Mouse (Mus musculus) E14TG2a.4 (cell line): ENCODE data around the gene Slc9a6.

Experiments
- H3K27me3 ChIP-seq: 2 replicates; pipeline ENCODE4 v1.6.1; 2014; ENCODE audit warnings: low read length, control low read depth; ENCODE audit not compliant: insufficient read depth
- H3K36me3 ChIP-seq: 2 replicates; pipeline ENCODE4 v1.6.1; 2014; ENCODE audit warnings: low read length, control low read depth; ENCODE audit not compliant: insufficient read depth
- H3K4me1 ChIP-seq: replicated peaks from 2 replicates; pipeline ENCODE4 v1.6.1; 2014; ENCODE audit warnings: low read depth, low read length, control low read depth
- H3K4me3 ChIP-seq: replicated peaks from 2 replicates; pipeline ENCODE4 v1.5.1; 2014; ENCODE audit warnings: mild to moderate bottlenecking, low read length
- H3K9me3 ChIP-seq: 2 replicates; pipeline ENCODE4 v1.6.1; 2014; ENCODE audit warnings: low read length, control low read depth
- CTCF ChIP-seq: conservative IDR thresholded peaks from 2 replicates; pipeline ENCODE4 v1.5.1; 2014; ENCODE audit warnings: low read length
- NANOG ChIP-seq: IDR thresholded peaks from 2 replicates; pipeline ENCODE4 v1.6.1; 2014; ENCODE audit warnings: borderline replicate concordance, low read length, mixed read lengths
- POU5F1 ChIP-seq: IDR thresholded peaks from 2 replicates; pipeline ENCODE4 v1.6.1; 2014; ENCODE audit warnings: low read length, borderline replicate concordance

Gene Slc9a6

GRCm38 (mm10) chrX:56677736-56678135 lies 68.2 kb downstream of the Slc9a6 start:
- TF ChIP-seq NANOG, result no peak
- no peak for TF ChIP-seq POU5F1
- TF ChIP-seq CTCF, result no peak
- H3K27me3 ChIP-seq, result no peaks in the 10 kb centered on the region
- no peaks in the 10 kb centered on the region for H3K4me1 ChIP-seq
- no peak overlapping the region for H3K4me3 ChIP-seq
- H3K9me3 ChIP-seq, result no peaks in the 10 kb centered on the region
- no peaks in the 10 kb centered on the region for H3K36me3 ChIP-seq

- no peak overlapping the region for H3K4me3 ChIP-seq
- H3K36me3 ChIP-seq, result no peaks in the 10 kb centered on the region
- H3K9me3 ChIP-seq, result no peaks in the 10 kb centered on the region
- no peaks in the 10 kb centered on the region for H3K27me3 ChIP-seq
- no peak for TF ChIP-seq CTCF
- no peak for TF ChIP-seq POU5F1
- no peak for TF ChIP-seq NANOG
- no peaks in the 10 kb centered on the region for H3K4me1 ChIP-seq
Measured at GRCm38 (mm10) chrX:56679066-56679465, 69.5 kb downstream of the Slc9a6 start.

- Histone ChIP-seq H3K4me1 (no peaks in the 10 kb centered on the region), H3K36me3 (no peaks in the 10 kb centered on the region), H3K27me3 (no peaks in the 10 kb centered on the region), H3K4me3 (no peak overlapping the region), H3K9me3 (no peaks in the 10 kb centered on the region)
- no peak for TF ChIP-seq POU5F1
- TF ChIP-seq NANOG, result no peak
- no peak for TF ChIP-seq CTCF
Measured at GRCm38 (mm10) chrX:56682156-56682720, 72.7 kb downstream of the Slc9a6 start.

GRCm38 (mm10) chrX:56683521-56683920 lies 74.0 kb downstream of the Slc9a6 start:
- Histone ChIP-seq H3K27me3 (no peaks in the 10 kb centered on the region), H3K9me3 (no peaks in the 10 kb centered on the region), H3K4me3 (no peak overlapping the region), H3K4me1 (no peaks in the 10 kb centered on the region), H3K36me3 (no peaks in the 10 kb centered on the region)
- TF ChIP-seq POU5F1, result no peak
- TF ChIP-seq NANOG, result no peak
- no peak for TF ChIP-seq CTCF

- no peaks in the 10 kb centered on the region for H3K36me3 ChIP-seq
- H3K27me3 ChIP-seq, result no peaks in the 10 kb centered on the region
- no peak overlapping the region for H3K4me3 ChIP-seq
- H3K9me3 ChIP-seq, result no peaks in the 10 kb centered on the region
- TF ChIP-seq POU5F1, result no peak
- TF ChIP-seq CTCF, result no peak
- no peak for TF ChIP-seq NANOG
- H3K4me1 ChIP-seq, result no peaks in the 10 kb centered on the region
Measured at GRCm38 (mm10) chrX:56692554-56692953, 83.0 kb downstream of the Slc9a6 start.

GRCm38 (mm10) chrX:56694539-56694938 lies 85.0 kb downstream of the Slc9a6 start:
- H3K27me3 ChIP-seq, result no peaks in the 10 kb centered on the region
- H3K36me3 ChIP-seq, result no peaks in the 10 kb centered on the region
- no peak overlapping the region for H3K4me3 ChIP-seq
- no peaks in the 10 kb centered on the region for H3K9me3 ChIP-seq
- TF ChIP-seq NANOG, result no peak
- TF ChIP-seq CTCF, result no peak
- TF ChIP-seq POU5F1, result no peak
- H3K4me1 ChIP-seq, result no peaks in the 10 kb centered on the region

GRCm38 (mm10) chrX:56697199-56697780 lies 87.7 kb downstream of the Slc9a6 start:
- H3K27me3 ChIP-seq, result no peaks in the 10 kb centered on the region
- H3K36me3 ChIP-seq, result no peaks in the 10 kb centered on the region
- TF ChIP-seq NANOG (no peak), CTCF (no peak), POU5F1 (no peak)

GRCm38 (mm10) chrX:56697886-56698285 lies 88.3 kb downstream of the Slc9a6 start:
- Histone ChIP-seq H3K27me3 (no peaks in the 10 kb centered on the region), H3K36me3 (no peaks in the 10 kb centered on the region), H3K4me1 (no peaks in the 10 kb centered on the region), H3K9me3 (no peaks in the 10 kb centered on the region), H3K4me3 (no peak overlapping the region)
- TF ChIP-seq CTCF (no peak), NANOG (no peak), POU5F1 (no peak)

More at GRCm38 (mm10) chrX:56697199-56697780, 87.7 kb downstream of the Slc9a6 start:
- no peaks in the 10 kb centered on the region for H3K9me3 ChIP-seq
- no peaks in the 10 kb centered on the region for H3K4me1 ChIP-seq
- no peak overlapping the region for H3K4me3 ChIP-seq

- H3K9me3 ChIP-seq, result no peaks in the 10 kb centered on the region
- H3K27me3 ChIP-seq, result no peaks in the 10 kb centered on the region
- peaks cover 3% of the 10 kb centered on the region; the same call in 1 of the 2 replicates for H3K4me1 ChIP-seq
- TF ChIP-seq CTCF, result no peak
- no peak for TF ChIP-seq POU5F1
- no peak for TF ChIP-seq NANOG
- H3K36me3 ChIP-seq, result no peaks in the 10 kb centered on the region
- no peak overlapping the region for H3K4me3 ChIP-seq
Measured at GRCm38 (mm10) chrX:56701261-56701660, 91.7 kb downstream of the Slc9a6 start.
